Mouse (Mus musculus) heart, postnatal 14 days (tissue): Measurements from ENCODE around the gene Klhdc10. TPM values are rescaled to one million over a fixed set of nuclear protein-coding genes. Genes with fewer than 3 reads are reported as not detected.
"Not testable (repeated sequence)": the region's sequence is repeated elsewhere in the genome, so short reads cannot be mapped to it uniquely, and the experiment has no call there.

Experiments
- DNase-seq, 2 experiments: peaks; one replicate each; pipeline ENCODE4 v3.0.0; 2021 to 2022
- intact Hi-C: fragments of 180-260 bp; cut with DNase I; formaldehyde crosslinking; loops from one replicate; pipeline ENCODE4 v1.15.1; 2025
- long read RNA-seq, 2 experiments: library from polyadenylated mRNA; stranded (forward); transcript quantifications; one replicate each; pipeline ENCODE4 v2.0.0; 2021
- total RNA-seq, 2 experiments: library from RNA; stranded (reverse); gene quantifications; 2 replicates each; pipeline ENCODE4 v1.2.3; 2021

Gene Klhdc10
- total RNA-seq = 10 to 100 TPM; 58.4 to 60.8 TPM
- long read RNA-seq, experiment 1, full-length matches to known transcripts = 15 of 19 reads
- long read RNA-seq, experiment 1, partial matches to known transcripts = 3 of 19 reads
- long read RNA-seq, experiment 1, other reads (novel, unspliced or antisense) = 1 of 19 reads
- long read RNA-seq, experiment 2, full-length matches to known transcripts = 17 of 23 reads
- long read RNA-seq, experiment 2, partial matches to known transcripts = 0 of 23 reads
- long read RNA-seq, experiment 2, other reads (novel, unspliced or antisense) = 6 of 23 reads

- intact Hi-C loops = loop anchor here (2.0 to 5.0 kb wide), 2 partner anchors 581 to 631 kb away; no protein-coding TSS in a partner anchor
- DNase-seq = peak; percentile 99
Observed at GRCm38 (mm10) chr6:30401308-30402015, at the start of gene Klhdc10. Klhdc10 (plus strand) TSS chr6:30401868.

GRCm38 (mm10) chr6:30352762-30353161 is 48.9 kb upstream of the Klhdc10 start:
- intact Hi-C loops = loop anchor here (10.0 kb wide), 1 partner anchor 498 kb away; no protein-coding TSS in a partner anchor
- DNase-seq = no peak

DNA sequence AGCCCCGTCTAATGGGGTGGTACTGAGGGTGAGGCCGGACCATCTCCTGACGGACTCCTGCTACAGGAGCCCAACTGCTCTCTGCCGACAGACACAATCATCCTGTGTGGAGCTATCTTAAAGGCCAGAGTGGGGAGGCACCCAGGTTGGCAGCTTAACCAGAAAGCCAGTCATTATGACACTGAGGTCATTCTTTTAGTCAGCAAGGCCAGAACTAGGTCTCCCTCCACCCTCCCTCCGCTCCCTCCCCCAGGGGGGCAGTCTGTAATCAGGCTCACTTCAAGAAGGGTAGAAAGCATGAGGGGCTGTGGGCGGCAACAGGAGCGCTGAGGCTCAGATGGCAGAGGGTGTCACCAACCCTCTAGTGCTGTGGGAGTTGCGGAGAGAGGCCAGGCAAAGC is 48.0 kb upstream of the Klhdc10 start:
- intact Hi-C loops = loop anchor here (2.0 to 10.0 kb wide), 2 partner anchors 53 to 499 kb away; no protein-coding TSS in a partner anchor
- DNase-seq = no peak

GRCm38 (mm10) chr6:30354760-30355159 is 46.9 kb upstream of the Klhdc10 start:
- intact Hi-C loops = loop anchor here (2.0 to 10.0 kb wide), 3 partner anchors 54 to 500 kb away; no protein-coding TSS in a partner anchor
- no peak for DNase-seq

DNA sequence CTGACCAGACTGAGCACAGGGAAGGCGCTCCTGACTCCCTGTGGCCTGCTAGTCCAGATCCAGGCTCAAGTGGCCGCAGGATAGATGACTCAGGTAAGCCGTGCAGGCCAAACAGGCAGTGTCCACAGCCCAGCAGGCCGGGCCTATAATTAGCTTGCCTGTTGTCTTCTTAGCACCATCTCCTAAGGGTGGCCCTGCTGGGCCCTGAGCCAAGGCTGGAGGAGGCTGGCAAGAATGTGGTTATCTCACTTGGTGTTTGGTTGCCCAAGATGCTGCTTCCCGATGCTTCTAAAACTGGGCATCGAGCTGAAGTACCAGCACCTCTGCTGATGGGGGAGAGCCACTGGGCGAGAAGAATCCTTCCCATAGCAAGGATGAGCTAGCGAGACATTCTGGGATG is 46.0 kb upstream of the Klhdc10 start:
- DNase-seq = no peak
- intact Hi-C loops = loop anchor here (2.0 to 10.0 kb wide), 4 partner anchors 55 to 501 kb away; no protein-coding TSS in a partner anchor

DNA sequence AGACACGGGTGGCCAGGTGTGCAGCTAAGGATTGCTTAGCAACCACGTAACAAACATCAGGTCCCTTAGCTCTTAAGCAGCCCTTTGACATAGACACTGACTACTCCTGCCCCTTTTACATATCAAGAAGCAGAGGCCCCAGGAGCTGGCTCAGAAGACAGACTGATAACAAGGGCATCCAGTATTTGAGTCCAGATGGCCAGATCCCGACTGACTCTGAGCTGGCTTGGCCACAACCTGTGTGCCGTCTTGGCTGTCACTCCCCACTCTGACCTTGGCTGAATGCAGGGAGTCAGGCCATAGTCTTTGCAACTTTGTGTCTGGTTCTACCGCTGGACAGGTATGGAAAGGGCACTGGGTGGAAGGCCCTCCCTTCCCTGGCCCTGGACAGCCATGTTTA is 45.5 kb upstream of the Klhdc10 start:
- DNase-seq = no peak
- intact Hi-C loops = loop anchor here (2.0 to 10.0 kb wide), 3 partner anchors 147 to 501 kb away; no protein-coding TSS in a partner anchor

DNA sequence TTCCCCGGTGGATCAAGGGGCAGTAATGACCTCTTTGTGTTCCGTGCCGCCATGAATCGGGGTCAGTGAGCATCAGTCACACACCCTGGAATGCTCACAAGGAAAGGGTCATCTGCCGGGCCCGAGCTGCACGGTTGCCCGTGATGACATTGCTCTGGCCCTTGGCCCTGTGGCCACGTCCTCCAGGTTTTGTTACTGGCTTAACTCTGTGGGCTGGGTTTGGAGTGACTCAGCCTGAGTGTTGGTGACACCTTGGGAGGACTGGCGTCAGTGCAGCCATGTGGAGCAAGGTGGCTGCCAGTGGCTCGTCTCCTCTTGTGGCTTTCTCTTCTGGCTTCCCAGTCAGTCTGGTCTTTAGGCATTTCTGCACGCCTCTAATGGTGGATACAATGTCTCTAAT is 45.0 kb upstream of the Klhdc10 start:
- peak in 1 of 2 experiments; percentile 37 for DNase-seq
- intact Hi-C loops = loop anchor here (2.0 to 10.0 kb wide), 3 partner anchors 148 to 502 kb away; no protein-coding TSS in a partner anchor

DNA sequence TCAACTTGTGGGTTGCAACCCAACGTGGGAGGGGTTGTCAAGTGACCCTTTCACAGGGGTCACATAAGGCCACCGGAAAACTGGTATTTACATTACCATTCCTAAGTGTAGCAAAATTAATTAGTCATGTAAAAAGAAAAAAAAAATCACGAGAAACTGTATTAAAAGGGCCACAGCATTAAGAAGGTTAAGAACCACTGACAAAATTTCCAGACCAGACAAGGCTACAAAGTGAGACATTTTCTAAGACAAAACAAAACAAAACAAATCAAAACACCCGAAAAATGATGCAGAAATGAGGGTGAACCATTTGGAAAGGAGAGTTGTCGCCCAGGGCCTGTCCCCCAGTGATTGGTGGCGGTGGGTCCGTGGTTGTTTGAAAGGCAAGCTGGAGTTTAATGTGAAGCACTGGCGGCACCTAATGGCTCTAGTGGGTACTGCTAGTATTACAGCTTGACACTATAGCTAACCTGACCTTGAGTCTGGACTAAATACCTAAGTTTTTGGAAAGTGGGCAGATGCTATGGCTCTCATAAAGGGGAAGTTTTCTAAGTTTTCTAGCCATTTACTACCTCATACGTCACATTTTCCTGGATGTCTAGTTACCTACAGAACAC is 44.0 kb upstream of the Klhdc10 start:
- peak; percentile 79 to 85 for DNase-seq
- intact Hi-C loops = loop anchor here (2.0 to 10.0 kb wide), 3 partner anchors 149 to 503 kb away; no protein-coding TSS in a partner anchor

DNA sequence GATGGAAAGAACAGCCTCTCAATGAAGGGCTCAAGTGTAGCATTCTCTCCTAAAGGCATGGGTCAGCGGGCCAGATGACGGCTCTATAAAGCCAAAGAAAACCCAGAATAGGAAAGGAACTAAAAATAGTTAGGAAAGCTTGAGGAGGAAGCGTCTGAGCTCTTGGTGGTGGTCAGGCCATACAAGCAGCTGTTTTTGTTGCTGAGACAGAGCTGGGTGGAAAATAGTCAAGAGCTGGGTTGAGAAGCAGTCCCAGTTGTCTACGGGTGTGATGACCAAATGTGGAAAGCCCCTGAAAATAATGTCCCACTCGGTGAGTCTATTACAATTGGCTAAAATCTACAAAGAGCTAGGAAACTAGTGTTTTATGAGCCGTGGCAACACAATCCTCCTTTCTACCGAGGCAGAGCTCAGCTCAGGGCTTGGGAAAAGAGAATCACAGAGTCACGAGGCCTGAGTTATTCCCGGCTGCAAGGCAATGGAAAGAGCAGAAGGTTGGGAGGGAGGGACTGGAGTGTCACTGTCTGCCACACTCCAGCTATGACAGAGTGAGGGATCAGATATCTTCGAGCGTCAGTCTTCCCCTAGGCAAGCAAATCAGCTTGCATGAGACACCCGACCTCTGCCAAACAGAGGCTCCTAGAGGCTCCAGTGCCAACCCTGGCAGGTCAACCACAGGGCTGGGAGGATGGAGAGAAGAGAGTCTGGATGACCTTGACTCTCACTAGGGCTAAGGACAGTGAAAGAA is 41.7 kb upstream of the Klhdc10 start:
- DNase-seq = peak; percentile 36 to 39
- intact Hi-C loops = loop anchor here (5.0 to 10.0 kb wide), 2 partner anchors 268 to 505 kb away; no protein-coding TSS in a partner anchor

- DNase-seq = no peak
- intact Hi-C loops = no loop called here
Observed at GRCm38 (mm10) chr6:30363808-30364207, 37.9 kb upstream of the Klhdc10 start.

GRCm38 (mm10) chr6:30369291-30369690 is 32.4 kb upstream of the Klhdc10 start:
- no peak for DNase-seq
- intact Hi-C loops = no loop called here

GRCm38 (mm10) chr6:30372627-30373369 is 28.9 kb upstream of the Klhdc10 start:
- intact Hi-C loops = no loop called here
- DNase-seq = no peak

DNA sequence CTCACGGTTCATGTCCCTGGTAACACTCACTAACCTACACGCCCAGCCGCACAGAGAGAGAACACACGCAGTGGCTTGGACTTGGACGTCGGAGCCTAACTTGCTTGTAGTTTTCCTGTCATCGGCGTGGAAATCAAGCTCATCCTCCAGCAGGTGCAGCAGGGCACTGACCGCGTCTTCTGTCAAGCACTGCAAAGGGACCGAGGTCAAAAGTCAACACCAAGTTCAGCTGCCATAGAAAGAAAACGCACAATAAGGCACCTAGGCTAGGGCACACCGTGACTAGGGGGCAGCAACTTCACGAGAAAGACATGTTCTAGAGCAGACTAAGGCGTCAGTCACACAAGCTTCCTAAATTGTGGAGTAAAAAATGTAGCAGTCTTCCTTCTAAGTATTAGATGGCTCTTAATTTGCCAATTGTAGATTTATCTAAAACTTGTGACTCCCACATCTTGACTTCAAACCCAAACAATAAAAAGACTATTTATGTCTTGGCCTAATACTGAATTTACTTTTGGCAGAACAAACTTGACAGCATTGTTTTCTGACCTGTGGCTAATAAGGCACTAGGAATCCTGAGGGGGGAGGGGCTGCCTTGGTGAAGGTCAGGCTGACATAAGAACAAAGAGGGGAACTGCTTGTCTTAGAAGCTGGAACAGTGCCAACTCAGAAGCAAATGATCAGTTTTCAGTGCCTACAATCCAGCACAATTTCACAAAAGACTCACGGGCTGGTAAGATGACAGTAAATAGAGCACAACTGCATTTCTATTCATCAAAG is 26.7 kb upstream of the Klhdc10 start:
- DNase-seq = peak; percentile 61 to 67
- intact Hi-C loops = no loop called here

- peak; percentile 40 to 56 for DNase-seq
- intact Hi-C loops = no loop called here
Observed at GRCm38 (mm10) chr6:30375791-30376190, 25.9 kb upstream of the Klhdc10 start.

DNA sequence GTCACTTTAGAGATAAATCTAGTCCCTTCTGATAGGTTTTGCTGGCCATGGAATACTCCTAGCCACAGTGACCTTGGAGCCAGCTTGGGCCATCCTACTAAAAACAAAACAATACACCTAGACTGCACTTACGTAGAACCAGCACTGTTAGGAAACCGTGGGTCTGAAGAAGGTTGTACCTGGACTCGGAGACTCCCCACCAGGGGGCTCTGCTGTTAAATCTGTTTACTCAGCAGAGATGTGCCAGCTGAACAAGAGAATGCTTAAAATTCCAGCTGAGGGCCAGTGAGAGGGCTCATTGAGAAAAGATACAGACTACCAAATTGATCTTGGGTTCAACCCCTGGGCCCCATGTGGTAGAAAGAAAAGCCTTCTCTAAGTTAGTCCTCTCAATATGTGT is 20.6 kb upstream of the Klhdc10 start:
- intact Hi-C loops = no loop called here
- no peak for DNase-seq

- DNase-seq = not testable (repeated sequence)
Observed at GRCm38 (mm10) chr6:30390271-30390670, 11.4 kb upstream of the Klhdc10 start.

GRCm38 (mm10) chr6:30390714-30391697 is 10.7 kb upstream of the Klhdc10 start, which contains the start of gene Zc3hc1:
Zc3hc1 (minus strand) TSS chr6:30391028.
- peak; percentile 70 to 79 for DNase-seq
- intact Hi-C loops = no loop called here

More at GRCm38 (mm10) chr6:30390271-30390670, 11.4 kb upstream of the Klhdc10 start:
- intact Hi-C loops = not testable (repeated sequence)
